Mouse (Mus musculus) intestine, embryonic 15.5 days (tissue): ENCODE measurements at regions not wholly inside any gene's neighbourhood (a gene's known extent, or its start where the extent isn't known, plus 50 kb on each side); places are given as distances from the start of the nearest gene placed in this dataset.

Experiments
- ATAC-seq: fragments of 200-750 bp; cut with Nextera tagmentation; 2 replicates; pipeline ENCODE4 v1.8.0; 2017; ENCODE audit warnings: moderate TSS enrichment, moderate library complexity
- H3K27ac ChIP-seq: fragments of 300-500 bp; sonication (generic); 2 replicates; pipeline ENCODE4 v1.5.1; 2015; ENCODE audit warnings: mild to moderate bottlenecking, inconsistent platforms
- H3K27me3 ChIP-seq: fragments of 300-500 bp; sonication (generic); replicated peaks from 2 replicates; pipeline ENCODE4 v1.6.1; 2015; ENCODE audit warnings: inconsistent platforms
- H3K36me3 ChIP-seq: fragments of 300-500 bp; sonication (generic); 2 replicates; pipeline ENCODE4 v1.6.1; 2015; ENCODE audit warnings: inconsistent platforms
- H3K4me1 ChIP-seq: fragments of 300-500 bp; sonication (generic); replicated peaks from 2 replicates; pipeline ENCODE4 v1.6.1; 2015; ENCODE audit warnings: inconsistent platforms
- H3K4me2 ChIP-seq: fragments of 300-500 bp; sonication (generic); replicated peaks from 2 replicates; pipeline ENCODE4 v1.6.1; 2015; ENCODE audit warnings: mild to moderate bottlenecking, inconsistent platforms
- H3K4me3 ChIP-seq: fragments of 300-500 bp; sonication (generic); replicated peaks from 2 replicates; pipeline ENCODE4 v1.5.1; 2015; ENCODE audit warnings: inconsistent platforms
- H3K9ac ChIP-seq: fragments of 300-500 bp; sonication (generic); 2 replicates; pipeline ENCODE4 v1.6.1; 2015; ENCODE audit warnings: inconsistent platforms
- H3K9me3 ChIP-seq: fragments of 300-500 bp; sonication (generic); 2 replicates; pipeline ENCODE4 v1.6.1; 2016; ENCODE audit warnings: inconsistent platforms
- WGBS: fragments of 180-500 bp; shearing (Covaris S2); methylation state at CpG from one replicate; pipeline ENCODE4 v1.1.7; 2015; 5-methylcytosine and 5-hydroxymethylcytosine counted together

DNA sequence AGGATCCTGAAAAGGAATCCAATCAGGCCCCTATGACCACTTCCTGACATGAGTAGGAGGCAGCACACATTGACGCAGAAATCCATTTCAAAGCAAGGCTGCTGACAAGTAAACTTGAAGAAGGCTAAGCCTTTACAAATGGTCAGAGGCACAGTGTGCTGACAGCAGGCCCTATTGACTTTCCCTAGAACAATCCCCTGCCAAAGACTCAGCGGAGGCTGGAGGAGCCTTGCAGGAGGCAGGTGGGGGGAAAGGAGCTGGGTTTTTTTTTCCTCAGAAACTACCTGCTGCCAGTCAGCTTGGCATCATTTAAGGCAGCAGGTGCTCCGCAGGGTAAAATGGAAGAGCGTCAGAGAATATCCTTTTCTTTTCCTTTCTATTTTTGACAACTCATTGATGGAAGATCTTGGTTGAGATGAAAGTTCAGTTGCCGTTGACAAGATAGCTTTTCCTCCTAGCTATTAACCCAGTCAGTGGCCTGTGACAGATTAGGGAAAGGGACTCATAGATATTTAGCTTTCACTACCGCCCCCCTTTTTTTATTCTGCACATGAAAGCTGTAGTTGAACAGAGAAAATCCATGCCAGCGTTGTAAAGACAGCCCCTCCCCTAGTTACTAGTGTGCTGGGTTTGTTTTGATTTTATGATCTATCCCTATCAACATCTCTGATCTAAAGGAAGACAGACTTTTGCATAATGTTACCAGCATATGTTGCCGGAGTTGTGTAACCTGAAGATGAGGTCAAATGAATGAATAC is 210.6 kb downstream of the Csnka2ip start:
- H3K36me3 ChIP-seq = no peaks in the 10 kb centered on the region
- H3K4me2 ChIP-seq = no peak overlapping the region
- no peak overlapping the region for H3K4me3 ChIP-seq
- no peak overlapping the region for H3K27ac ChIP-seq
- ATAC-seq = no peak
- no peak overlapping the region for H3K9ac ChIP-seq
- H3K27me3 ChIP-seq = no peaks in the 10 kb centered on the region
- H3K4me1 ChIP-seq = no peaks in the 10 kb centered on the region
- H3K9me3 ChIP-seq = no peaks in the 10 kb centered on the region
- 73% methylated on average over 8 of the region's 8 CpGs for WGBS

DNA sequence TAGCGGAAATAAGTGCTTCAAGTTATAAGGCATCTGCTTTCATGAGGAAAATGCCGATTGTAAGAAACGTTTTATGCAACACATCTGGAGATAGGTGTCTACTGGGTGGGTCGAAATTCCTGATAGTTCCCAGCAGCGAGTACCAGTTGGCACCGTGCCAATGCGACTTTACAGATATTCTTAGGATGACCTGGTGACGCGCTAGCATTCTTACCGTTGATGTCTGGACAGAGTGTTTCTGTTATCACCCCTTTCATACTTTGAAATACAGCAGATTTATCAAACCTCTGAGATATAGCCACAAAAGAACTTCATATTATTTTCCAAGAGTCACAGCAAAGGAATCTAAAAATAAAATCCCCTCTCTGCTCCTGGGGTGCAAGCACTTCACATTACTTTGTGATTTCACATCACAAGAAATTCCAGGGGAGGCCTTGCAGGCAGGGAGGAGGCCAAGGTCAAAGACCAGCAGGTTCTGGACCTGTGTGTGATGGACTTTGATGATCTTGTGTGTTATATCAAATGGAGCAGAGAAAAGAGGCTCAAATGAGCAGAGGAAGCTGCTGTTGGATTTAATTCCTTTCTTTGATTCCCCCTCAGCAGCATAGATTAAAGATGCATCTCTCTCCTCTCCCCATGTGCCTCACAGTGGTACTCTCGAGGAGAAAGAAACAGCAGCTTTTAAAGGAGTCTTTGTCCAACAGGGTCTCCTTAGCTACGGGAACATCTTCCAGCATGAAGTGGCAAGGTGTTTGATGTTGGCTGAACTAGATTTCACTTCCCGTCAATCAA is 233.4 kb downstream of the Csnka2ip start:
- ATAC-seq = no peak
- no peaks in the 10 kb centered on the region for H3K27me3 ChIP-seq
- no peak overlapping the region for H3K4me2 ChIP-seq
- no peak overlapping the region for H3K4me3 ChIP-seq
- H3K27ac ChIP-seq = no peak overlapping the region
- H3K9me3 ChIP-seq = no peaks in the 10 kb centered on the region
- no peak overlapping the region for H3K9ac ChIP-seq
- WGBS = 66% methylated on average over 13 of the region's 13 CpGs
- no peaks in the 10 kb centered on the region for H3K36me3 ChIP-seq
- no peaks in the 10 kb centered on the region for H3K4me1 ChIP-seq

DNA sequence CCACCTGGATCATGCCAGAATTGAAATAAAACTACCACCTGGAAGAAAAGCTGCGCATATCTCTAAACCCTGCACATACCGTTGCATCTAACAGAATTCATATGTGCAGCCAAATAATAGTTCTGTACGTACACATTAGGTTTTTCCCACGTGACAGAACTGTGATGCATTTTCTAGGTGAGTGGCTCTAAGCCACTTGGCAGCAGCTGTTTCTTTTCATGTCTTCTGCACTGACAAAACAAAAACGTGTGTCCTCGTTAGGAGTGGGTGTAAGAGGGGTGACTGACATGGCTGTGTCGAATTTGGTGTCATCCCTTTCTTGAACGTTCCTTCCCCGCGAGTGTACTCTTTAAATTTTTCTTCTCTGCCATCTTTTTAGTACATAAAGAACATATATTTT is 254.3 kb downstream of the Csnka2ip start:
- no peak overlapping the region for H3K4me3 ChIP-seq
- H3K4me2 ChIP-seq = no peak overlapping the region
- H3K27ac ChIP-seq = no peak overlapping the region
- H3K9ac ChIP-seq = no peak overlapping the region
- H3K9me3 ChIP-seq = no peaks in the 10 kb centered on the region
- 62% methylated on average over 10 of the region's 10 CpGs for WGBS
- ATAC-seq = no peak
- no peaks in the 10 kb centered on the region for H3K27me3 ChIP-seq
- H3K36me3 ChIP-seq = no peaks in the 10 kb centered on the region
- no peaks in the 10 kb centered on the region for H3K4me1 ChIP-seq

DNA sequence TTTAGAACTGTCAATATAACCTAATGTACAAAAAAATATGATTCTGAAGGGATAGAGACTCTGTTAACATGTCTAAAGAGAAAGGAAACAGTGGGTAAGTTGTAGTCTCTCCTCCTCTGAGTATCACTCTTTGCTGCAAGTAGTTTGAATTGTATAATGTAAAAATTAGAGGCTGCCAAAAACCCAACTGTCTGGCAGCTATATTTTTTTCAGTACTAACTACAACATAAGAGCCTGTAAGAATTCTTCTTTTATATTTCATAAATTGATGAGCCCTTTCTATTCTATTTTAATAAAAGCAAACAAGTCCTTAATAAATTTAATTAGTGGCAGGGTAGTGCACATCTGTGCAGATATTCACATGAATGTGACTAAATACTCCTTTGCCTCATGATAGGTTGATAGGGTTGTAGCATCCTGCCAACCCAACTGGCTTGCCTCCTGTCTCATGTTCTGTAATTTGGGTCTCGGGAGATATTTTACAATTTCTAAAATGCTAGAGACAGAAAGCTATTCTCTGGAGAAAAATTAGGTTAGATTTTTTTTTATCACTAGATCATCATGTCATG is 269.2 kb downstream of the Csnka2ip start:
- Histone ChIP-seq H3K36me3 (no peaks in the 10 kb centered on the region), H3K4me3 (no peak overlapping the region), H3K9me3 (no peaks in the 10 kb centered on the region), H3K4me1 (no peaks in the 10 kb centered on the region), H3K4me2 (no peak overlapping the region), H3K27ac (no peak overlapping the region), H3K27me3 (no peaks in the 10 kb centered on the region), H3K9ac (no peak overlapping the region)
- ATAC-seq = no peak
- WGBS = 89% methylated on average over 1 of the region's 1 CpGs

DNA sequence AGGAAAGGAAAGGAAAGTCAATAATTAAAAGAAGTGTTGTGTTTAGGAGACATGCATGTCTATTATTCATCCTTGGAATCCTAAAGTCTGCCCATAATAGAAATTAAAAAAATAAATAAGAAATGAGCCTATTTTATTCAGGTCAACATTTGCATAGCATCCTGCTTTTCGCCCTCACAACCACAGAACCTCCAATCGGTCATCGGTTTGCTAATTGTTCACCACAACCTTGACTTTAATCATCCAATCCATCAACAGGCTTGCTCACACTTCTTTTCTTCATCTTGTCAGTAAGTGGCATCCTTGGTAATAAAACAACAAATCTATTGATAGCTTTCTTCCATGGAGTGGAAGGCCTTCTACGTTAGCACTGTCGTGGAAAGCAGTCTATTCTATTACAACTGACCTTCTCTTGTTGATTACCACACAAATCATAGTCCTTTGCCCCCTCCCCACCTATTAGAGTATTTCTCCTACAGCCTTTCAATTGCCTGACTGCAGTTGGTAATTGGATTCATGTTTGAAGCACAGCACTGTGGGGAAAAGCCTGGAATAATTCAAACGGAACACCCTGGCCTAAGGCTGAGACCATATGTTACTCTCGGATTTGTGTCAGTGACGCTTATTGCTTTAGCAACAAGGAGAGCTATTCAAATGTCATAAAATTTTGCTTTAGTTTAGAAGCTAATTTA is 269.9 kb downstream of the Csnka2ip start:
- Histone ChIP-seq H3K9me3 (no peaks in the 10 kb centered on the region), H3K4me3 (no peak overlapping the region), H3K4me1 (no peaks in the 10 kb centered on the region), H3K9ac (no peak overlapping the region), H3K27me3 (no peaks in the 10 kb centered on the region), H3K36me3 (no peaks in the 10 kb centered on the region), H3K27ac (no peak overlapping the region), H3K4me2 (no peak overlapping the region)
- 75% methylated on average over 8 of the region's 8 CpGs for WGBS
- no peak for ATAC-seq

DNA sequence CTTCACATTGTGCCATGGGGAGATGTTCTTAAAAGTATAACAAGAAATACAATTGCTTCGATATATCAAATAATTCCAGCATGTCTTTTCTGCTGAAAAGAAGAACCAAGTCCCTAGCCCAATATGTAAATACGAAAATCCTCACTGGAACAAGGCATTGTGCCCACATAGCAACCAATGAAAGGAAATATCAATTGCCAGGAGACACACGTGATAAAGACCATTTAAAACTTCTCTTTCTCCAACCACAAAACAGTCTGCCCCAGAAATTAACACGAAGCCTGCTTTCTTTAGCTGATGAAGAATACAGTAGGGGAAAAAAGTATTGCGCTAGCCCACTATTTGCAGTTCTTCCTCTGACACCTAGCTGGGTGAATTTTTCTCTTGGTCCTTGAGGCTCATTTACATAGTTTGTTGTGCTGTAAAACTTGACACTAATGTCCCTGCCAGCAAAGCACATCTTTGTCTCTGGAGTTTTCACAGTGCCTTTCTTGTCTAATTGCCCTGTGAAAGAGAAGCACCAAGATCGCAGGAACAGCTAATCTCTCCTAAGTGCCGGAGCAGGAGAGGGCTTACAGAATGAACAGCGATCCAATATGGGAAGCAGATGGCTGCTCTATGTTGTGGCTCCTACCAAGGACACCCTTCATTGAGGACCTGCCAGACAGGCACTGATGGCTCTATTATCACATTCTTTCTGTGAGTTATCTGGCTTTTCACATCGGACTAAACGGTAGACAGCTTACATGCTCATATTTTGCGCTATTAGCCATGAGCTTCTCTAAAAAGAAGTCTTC is 272.7 kb downstream of the Csnka2ip start:
- no peaks in the 10 kb centered on the region for H3K4me1 ChIP-seq
- H3K27me3 ChIP-seq = no peaks in the 10 kb centered on the region
- H3K9ac ChIP-seq = no peak overlapping the region
- no peak overlapping the region for H3K27ac ChIP-seq
- no peaks in the 10 kb centered on the region for H3K9me3 ChIP-seq
- 82% methylated on average over 11 of the region's 11 CpGs for WGBS
- no peaks in the 10 kb centered on the region for H3K36me3 ChIP-seq
- H3K4me3 ChIP-seq = no peak overlapping the region
- ATAC-seq = no peak
- H3K4me2 ChIP-seq = no peak overlapping the region

DNA sequence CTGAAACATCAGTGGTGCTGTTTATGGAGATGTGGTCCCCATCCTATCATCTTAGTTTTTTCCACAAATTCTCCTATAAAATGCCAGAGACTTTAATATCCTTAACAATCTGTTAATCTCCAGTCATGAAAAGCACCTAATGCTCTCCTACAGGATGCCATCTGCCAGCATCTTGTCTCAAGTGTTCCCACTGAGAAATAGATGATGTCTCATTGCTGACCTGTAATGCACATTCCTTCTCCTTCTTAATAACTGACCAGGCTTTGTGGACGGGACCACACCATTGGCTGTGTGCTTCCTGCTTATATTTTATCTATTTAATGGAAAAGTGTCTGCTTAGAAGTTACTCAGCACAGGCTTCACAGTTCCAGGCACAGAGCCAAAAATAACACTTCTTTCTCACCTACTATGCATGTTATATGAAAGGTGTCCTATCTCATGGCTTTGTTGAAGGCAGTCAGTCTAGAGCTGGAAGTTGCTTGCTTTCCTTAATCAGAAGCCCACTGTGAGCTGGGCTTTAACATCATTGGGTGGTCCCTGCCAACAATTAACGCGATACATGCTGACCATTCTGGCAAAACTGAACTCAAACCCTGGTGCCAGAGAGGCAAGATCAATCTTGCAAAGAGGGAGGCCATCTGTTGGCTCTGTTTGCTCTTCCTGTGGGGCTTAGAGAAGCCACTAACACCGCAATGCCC is 283.3 kb downstream of the Csnka2ip start:
- H3K4me2 ChIP-seq = no peak overlapping the region
- WGBS = 74% methylated on average over 4 of the region's 4 CpGs
- no peaks in the 10 kb centered on the region for H3K9me3 ChIP-seq
- H3K36me3 ChIP-seq = no peaks in the 10 kb centered on the region
- H3K4me3 ChIP-seq = no peak overlapping the region
- H3K9ac ChIP-seq = no peak overlapping the region
- no peaks in the 10 kb centered on the region for H3K4me1 ChIP-seq
- no peak overlapping the region for H3K27ac ChIP-seq
- no peak for ATAC-seq
- H3K27me3 ChIP-seq = no peaks in the 10 kb centered on the region

DNA sequence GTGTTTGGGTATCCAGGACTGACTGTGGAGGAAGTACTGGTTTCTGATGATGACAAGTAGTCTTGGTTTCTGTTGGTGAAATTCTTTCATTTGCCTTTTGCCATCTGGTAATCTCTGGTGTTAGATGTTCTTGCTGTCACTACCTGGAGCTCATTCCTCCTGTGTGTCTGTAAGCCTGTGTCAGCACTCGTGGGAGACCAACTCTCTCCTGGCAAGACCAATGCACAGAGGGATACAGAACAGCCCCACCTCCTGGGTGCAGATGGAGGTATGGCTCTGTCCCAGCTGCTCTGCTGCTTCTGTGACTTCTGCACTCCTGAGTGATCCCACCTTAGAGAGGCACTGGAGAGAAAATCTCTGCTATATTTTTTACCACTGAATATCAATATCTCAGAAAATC is 285.4 kb downstream of the Csnka2ip start:
- Histone ChIP-seq H3K4me2 (no peak overlapping the region), H3K4me3 (no peak overlapping the region), H3K27me3 (no peaks in the 10 kb centered on the region), H3K27ac (no peak overlapping the region), H3K4me1 (no peaks in the 10 kb centered on the region), H3K36me3 (no peaks in the 10 kb centered on the region), H3K9me3 (no peaks in the 10 kb centered on the region), H3K9ac (no peak overlapping the region)
- WGBS = 65% methylated on average over 1 of the region's 1 CpGs
- ATAC-seq = no peak

DNA sequence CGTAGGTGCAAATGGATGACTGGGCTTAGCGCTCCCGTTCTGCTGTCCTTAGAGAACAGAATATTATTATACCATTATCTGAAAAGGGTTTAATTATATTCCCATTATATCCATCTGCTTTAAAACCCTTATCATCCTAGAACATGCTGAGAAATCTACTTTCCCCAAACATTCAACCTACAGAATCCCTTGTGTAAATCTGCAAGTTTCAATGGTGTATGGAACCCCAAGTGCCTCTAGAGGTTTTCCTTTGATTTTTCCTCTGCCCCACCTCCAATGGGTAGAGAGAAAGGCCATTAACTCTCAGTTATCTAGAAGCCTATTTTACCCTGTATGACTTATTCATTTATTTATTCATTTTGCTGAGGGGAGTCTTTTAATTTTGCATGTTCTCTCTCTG is 308.7 kb downstream of the Csnka2ip start:
- WGBS = 90% methylated on average over 3 of the region's 3 CpGs
- Histone ChIP-seq H3K4me3 (no peak overlapping the region), H3K9ac (no peak overlapping the region), H3K4me1 (no peaks in the 10 kb centered on the region), H3K4me2 (no peak overlapping the region), H3K9me3 (no peaks in the 10 kb centered on the region), H3K27ac (no peak overlapping the region), H3K27me3 (no peaks in the 10 kb centered on the region), H3K36me3 (no peaks in the 10 kb centered on the region)
- ATAC-seq = no peak

DNA sequence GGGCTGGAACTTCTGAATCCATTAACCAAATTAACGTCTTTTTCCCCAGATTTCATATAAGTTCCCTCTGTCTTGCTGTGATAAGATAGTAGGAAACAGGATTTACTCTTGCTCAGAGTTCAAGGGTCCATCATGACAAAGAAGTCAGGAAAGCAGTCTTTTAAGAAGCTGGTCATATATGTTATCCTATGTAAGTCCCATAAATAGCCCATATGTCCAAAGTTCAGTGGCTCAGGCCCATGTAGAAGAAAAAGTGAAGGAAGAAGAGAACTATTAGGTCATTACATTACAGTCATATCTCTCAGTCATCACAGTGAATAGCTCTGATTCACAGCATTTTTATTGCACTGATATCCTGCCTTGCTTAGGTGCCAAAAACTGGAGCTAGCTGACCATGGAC is 316.9 kb downstream of the Csnka2ip start:
- peak; percentile 58 for ATAC-seq
- Histone ChIP-seq H3K4me1 (no peaks in the 10 kb centered on the region), H3K4me2 (no peak overlapping the region), H3K9ac (no peak overlapping the region), H3K9me3 (no peaks in the 10 kb centered on the region), H3K36me3 (no peaks in the 10 kb centered on the region), H3K27me3 (no peaks in the 10 kb centered on the region), H3K4me3 (no peak overlapping the region), H3K27ac (no peak overlapping the region)
- 47% methylated on average over 1 of the region's 1 CpGs for WGBS

DNA sequence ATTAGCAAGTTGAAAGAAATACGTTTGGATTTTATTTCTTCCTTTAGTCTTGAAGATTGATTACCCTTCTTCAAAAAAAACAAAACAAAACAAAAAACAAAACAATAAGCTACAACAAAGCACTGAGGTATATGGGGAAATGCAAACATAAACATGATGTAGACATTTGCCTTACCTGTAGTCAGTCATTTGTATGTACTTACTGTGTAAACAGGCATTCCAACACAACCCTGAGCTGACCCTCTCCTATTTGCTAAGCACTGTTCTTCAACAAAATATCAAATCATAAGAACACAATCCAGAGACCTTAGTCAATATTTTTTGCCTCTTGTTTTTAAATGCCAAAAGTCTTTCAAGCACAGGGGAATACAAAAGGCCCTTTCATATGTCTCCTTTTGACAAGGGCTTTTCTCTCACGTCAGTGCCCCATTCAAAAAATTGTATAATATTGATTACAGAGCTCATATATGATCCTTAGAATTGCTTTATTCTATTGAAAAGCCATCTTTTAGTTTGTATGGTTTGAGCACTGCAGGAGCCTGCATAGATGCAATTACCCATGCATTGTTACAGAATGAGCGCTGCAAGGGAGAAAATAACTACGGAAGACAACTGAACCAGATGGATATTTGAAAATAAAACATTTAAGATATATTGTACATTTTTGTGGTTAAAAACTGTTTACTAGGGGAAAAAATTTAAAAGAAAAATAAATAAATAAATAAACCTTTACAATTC is 326.2 kb downstream of the Csnka2ip start:
- no peak overlapping the region for H3K27ac ChIP-seq
- no peak overlapping the region for H3K9ac ChIP-seq
- H3K9me3 ChIP-seq = no peaks in the 10 kb centered on the region
- no peak overlapping the region for H3K4me3 ChIP-seq
- H3K4me1 ChIP-seq = no peaks in the 10 kb centered on the region
- H3K27me3 ChIP-seq = no peaks in the 10 kb centered on the region
- H3K36me3 ChIP-seq = no peaks in the 10 kb centered on the region
- no peak for ATAC-seq
- H3K4me2 ChIP-seq = no peak overlapping the region
- WGBS = 86% methylated on average over 4 of the region's 4 CpGs
